9 mouse cellular contexts compared by ENCODE assay signal in the genomic region with DNA sequence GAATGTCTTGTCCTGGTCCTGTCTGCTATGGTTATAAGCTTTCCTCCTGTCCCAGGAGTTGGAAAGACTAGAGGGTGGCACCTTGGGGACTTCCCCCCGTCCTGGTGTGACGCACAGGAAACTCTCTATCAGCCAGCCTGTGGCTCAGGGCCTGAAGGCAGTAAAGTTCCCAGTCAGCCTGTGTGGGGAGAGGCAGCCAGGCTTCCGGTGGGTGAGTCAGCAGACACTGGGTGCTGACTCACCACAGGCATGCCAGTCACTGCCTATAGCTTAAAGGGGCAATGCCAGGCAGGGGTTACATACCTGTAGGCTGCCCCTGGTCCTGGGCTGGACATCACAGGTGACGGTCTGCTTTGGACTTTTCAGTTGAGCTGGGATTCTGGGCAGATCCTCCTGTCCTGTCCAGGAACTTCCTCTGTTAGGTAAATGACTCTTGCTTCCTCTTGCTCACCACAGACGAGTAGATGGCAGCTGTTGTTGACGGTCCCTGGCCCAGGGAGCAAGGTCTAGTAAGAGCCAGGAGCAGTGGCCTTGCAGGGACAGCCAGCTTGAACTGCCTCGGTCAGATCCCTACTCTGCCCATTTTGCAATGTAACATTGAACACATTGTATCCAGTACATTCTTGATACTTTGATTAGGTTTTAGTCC. TPM values are rescaled to one million over a fixed set of nuclear protein-coding genes. Genes with fewer than 3 reads are reported as not detected.
DNase-seq lines count a peak whose midpoint lies in the region.
"Had no signal": no experiment of that assay in that cellular context is flagged by ENCODE, and none has a peak within 500 bp of the region (broad histone marks: within the 10 kb centered on the region; RNA-seq: fewer than 3 reads in every experiment).

No protein-coding gene starts in this region.

- WGBS in heart, embryonic 10.5 days: 66% methylated on average over 7 of the region's 7 CpGs

- H3K4me1 ChIP-seq in heart, embryonic 10.5 days: peaks cover 79% of the 10 kb centered on the region

- intact Hi-C loops in left cerebral cortex, postnatal 4 days (cut with DNase I): no loop called here

- peak overlapping the region; percentile 71; the same call in 1 of the 2 replicates for H3K27ac ChIP-seq in heart, embryonic 10.5 days
- H3K27ac ChIP-seq: limb, embryonic 15.5 days had no signal

- H3K27me3 ChIP-seq in heart, embryonic 10.5 days (ENCODE audit: insufficient read depth, poor library complexity, severe bottlenecking): no peaks in the 10 kb centered on the region; the same call in 1 of the 2 replicates
- no peaks in the 10 kb centered on the region for H3K27me3 ChIP-seq in splenic B cell, adult 2 months (ENCODE audit: control insufficient read depth, insufficient read depth, low read length, poor library complexity, severe bottlenecking)
- H3K27me3 ChIP-seq: limb, embryonic 15.5 days had no signal

- H3K9me3 ChIP-seq in heart, embryonic 10.5 days: no peaks in the 10 kb centered on the region
- H3K9me3 ChIP-seq: limb, embryonic 15.5 days had no signal

- DNase-seq in left cerebral cortex, adult 11 months (ENCODE audit: low spot score): peak; percentile 55
- no peak for DNase-seq in left cerebral cortex, postnatal 4 days
- peak; percentile 79 for DNase-seq in c-Kit-positive CD71-negative TER-119-negative erythroid progenitor cells, embryonic 14.5 days (ENCODE audit: low read depth)
- DNase-seq in heart, embryonic 10.5 days (ENCODE audit: low spot score): peak; percentile 90
- peak; percentile 68 to 86 for DNase-seq in kidney, postnatal 25 days
- DNase-seq in lung, postnatal 10 days: peak; percentile 69
- peak; percentile 72 for DNase-seq in splenic B cell, adult 2 months (ENCODE audit: low read depth, low spot score)
- no peak for DNase-seq in cerebellum, postnatal 4 days (ENCODE audit: low spot score in 2 of 2)

- 0 out of 2 replicates have a peak, but pooled peaks cover 6% of the 10 kb centered on the region for H3K36me3 ChIP-seq in heart, embryonic 10.5 days
- H3K36me3 ChIP-seq in splenic B cell, adult 2 months (ENCODE audit: control insufficient read depth, insufficient read depth, low read length, poor library complexity, severe bottlenecking): no peaks in the 10 kb centered on the region

- no peak overlapping the region for H3K4me3 ChIP-seq in heart, embryonic 10.5 days
- H3K4me3 ChIP-seq: limb, embryonic 15.5 days had no signal

RNA-seq across cellular contexts. Expression of gene Map2k3, which starts 3.6 kb away (rescaled TPM):
- 10 to 100 TPM; 16.7 to 17.3 TPM for total RNA-seq in left cerebral cortex, postnatal 4 days (2021)
- 86.5 and 91.3 TPM in 2 replicates for polyA plus RNA-seq in heart, embryonic 10.5 days (2016; fragmentation: Nextera tagmentation; extraction: Ambion mirVana)

RNA-seq across cellular contexts. Expression of gene Natd1, which starts 20.9 kb away (rescaled TPM):
- total RNA-seq in left cerebral cortex, postnatal 4 days (2021): 10 to 100 TPM; 22.8 to 29.3 TPM
- polyA plus RNA-seq in heart, embryonic 10.5 days (2016; fragmentation: Nextera tagmentation; extraction: Ambion mirVana): 25.5 and 28.6 TPM in 2 replicates

RNA-seq across cellular contexts. Expression of gene Tmem11, which starts 56.4 kb away (rescaled TPM):
- 10 to 100 TPM; 26.5 to 26.8 TPM for total RNA-seq in left cerebral cortex, postnatal 4 days (2021)
- polyA plus RNA-seq in heart, embryonic 10.5 days (2016; fragmentation: Nextera tagmentation; extraction: Ambion mirVana): 77.3 and 80.5 TPM in 2 replicates

Comparison
In these comparisons a context has a peak if more than half of its experiments do, and no peak if none do; other contexts are left out.
1. DNase-seq: peak in left cerebral cortex, adult 11 months (single experiment), c-Kit-positive CD71-negative TER-119-negative erythroid progenitor cells, embryonic 14.5 days (single experiment), heart, embryonic 10.5 days (single experiment), kidney, postnatal 25 days (2 of 2), lung, postnatal 10 days (single experiment) and splenic B cell, adult 2 months (single experiment); none in left cerebral cortex, postnatal 4 days (single experiment) and cerebellum, postnatal 4 days (0 of 2).